7 mouse cellular contexts compared by ENCODE assay signal in the genomic region with DNA sequence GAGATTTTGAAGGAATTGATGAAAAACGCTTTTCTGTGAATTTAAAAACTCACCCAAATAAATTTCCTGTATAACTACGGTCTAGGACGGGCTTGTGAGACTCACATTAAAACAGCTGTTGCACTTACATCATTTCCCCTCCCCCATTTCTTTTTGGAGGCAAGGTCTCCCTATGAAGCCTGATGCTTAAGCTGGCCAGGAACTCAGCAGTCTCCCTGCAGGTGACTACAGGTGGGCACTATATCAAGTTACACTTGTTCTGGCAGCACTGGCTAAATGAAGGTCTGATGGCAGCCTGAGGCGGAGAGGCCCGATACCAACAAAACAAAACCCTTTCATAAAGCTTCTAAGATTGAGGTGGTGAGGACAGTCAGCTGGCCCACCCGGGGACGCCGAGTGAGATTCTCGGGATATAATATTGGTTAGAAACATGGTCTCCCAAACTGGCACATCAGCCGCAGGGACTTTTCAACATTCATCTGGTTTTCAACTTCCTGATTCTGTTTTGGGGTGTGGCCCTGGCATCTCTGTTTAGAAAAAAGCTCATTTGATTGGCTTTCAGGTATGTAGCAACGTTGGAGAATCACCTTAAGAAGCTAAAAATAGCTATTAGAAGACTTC. TPM values are rescaled to one million over a fixed set of nuclear protein-coding genes. Genes with fewer than 3 reads are reported as not detected.
DNase-seq lines count a peak whose midpoint lies in the region; ATAC-seq and TF ChIP-seq lines count a peak whose summit lies in the region.

No protein-coding gene starts in this region.

- H3K27ac ChIP-seq in forebrain, embryonic 12.5 days, result peak overlapping the region; percentile 98
- H3K27ac ChIP-seq in liver, embryonic 14.5 days, result peak overlapping the region; percentile 54

- WGBS in forebrain, embryonic 12.5 days, result 10% methylated on average over 11 of the region's 11 CpGs
- 16% methylated on average over 11 of the region's 11 CpGs for WGBS in liver, embryonic 14.5 days (ENCODE audit: insufficient replicate concordance)

- no peak for TF ChIP-seq EP300 in liver, embryonic 14.5 days (IDR thresholded peaks at IDR 0.05; ENCODE audit: low read depth)

- no peak for ATAC-seq in forebrain, embryonic 12.5 days (ENCODE audit: low FRiP score)
- no peak for ATAC-seq in liver, embryonic 14.5 days (ENCODE audit: insufficient read depth)

- TF ChIP-seq CTCF in liver, embryonic 14.5 days (IDR thresholded peaks at IDR 0.05; ENCODE audit: low read depth), result no peak

- no peaks in the 10 kb centered on the region for H3K9me3 ChIP-seq in forebrain, embryonic 12.5 days
- no peaks in the 10 kb centered on the region for H3K9me3 ChIP-seq in liver, embryonic 14.5 days (ENCODE audit: control insufficient read depth, low read length)

- peak overlapping the region; percentile 68 for H3K4me2 ChIP-seq in forebrain, embryonic 12.5 days
- peak overlapping the region; percentile 86 for H3K4me2 ChIP-seq in liver, embryonic 14.5 days (ENCODE audit: low read depth)

- peak overlapping the region; percentile 99 for H3K4me3 ChIP-seq in forebrain, embryonic 12.5 days (replicated peaks)
- peak overlapping the region; percentile 69 to 71 for H3K4me3 ChIP-seq in liver, embryonic 14.5 days (ENCODE audit: insufficient read depth in 1 of 2, low read depth in 2 of 2, low read length in 2 of 2)

- peak overlapping the region; percentile 99 for H3K9ac ChIP-seq in forebrain, embryonic 12.5 days
- peak overlapping the region; percentile 95 for H3K9ac ChIP-seq in liver, embryonic 14.5 days (replicated peaks)

- peak; percentile 20 for DNase-seq in right cerebral cortex, adult 18-20 months
- no peak for DNase-seq in right cerebral cortex, postnatal 25 days
- peak; percentile 40 for DNase-seq in brain, adult 2 months (ENCODE audit: low read depth, low spot score)
- peak; percentile 87 for DNase-seq in induced T-regulatory cell, adult 2 months (ENCODE audit: low read depth)
- DNase-seq in liver, embryonic 14.5 days (ENCODE audit: low read depth in 3 of 3, low spot score in 3 of 3), result peak; percentile 14 to 43 (median 31)
- DNase-seq in right cerebral cortex, postnatal 14 days, result peak; percentile 8

- peaks cover 17% of the 10 kb centered on the region for H3K4me1 ChIP-seq in forebrain, embryonic 12.5 days
- peaks cover 12 to 18% of the 10 kb centered on the region in 2 experiments for H3K4me1 ChIP-seq in liver, embryonic 14.5 days (replicated peaks; ENCODE audit: control insufficient read depth in 2 of 2, insufficient read depth in 2 of 2, low read length in 1 of 2)

- no peaks in the 10 kb centered on the region for H3K27me3 ChIP-seq in forebrain, embryonic 12.5 days
- H3K27me3 ChIP-seq in liver, embryonic 14.5 days (ENCODE audit: control insufficient read depth, insufficient read depth, low read length), result no peaks in the 10 kb centered on the region

- H3K36me3 ChIP-seq in forebrain, embryonic 12.5 days (replicated peaks), result peaks cover 9% of the 10 kb centered on the region
- no peaks in the 10 kb centered on the region for H3K36me3 ChIP-seq in liver, embryonic 14.5 days (replicated peaks; ENCODE audit: control insufficient read depth, insufficient read depth, low read depth)

RNA-seq across cellular contexts. Expression of a gene that starts 0.4 kb away (rescaled TPM):
- polyA plus RNA-seq in forebrain, embryonic 12.5 days (2016; fragmentation: Nextera tagmentation; extraction: Ambion mirVana), result 38.5 and 44.4 TPM in 2 replicates
- polyA plus RNA-seq in liver, embryonic 14.5 days (2012; rRNA removed), result 6.6 and 6.7 TPM in 2 replicates
- polyA plus RNA-seq in liver, embryonic 14.5 days (2014; fragmentation: Nextera tagmentation; extraction: Ambion mirVana), result 4.7 and 7.1 TPM in 2 replicates
